Mouse (Mus musculus): ENCODE measurements around the gene Crocc.

Crocc gene

DNA sequence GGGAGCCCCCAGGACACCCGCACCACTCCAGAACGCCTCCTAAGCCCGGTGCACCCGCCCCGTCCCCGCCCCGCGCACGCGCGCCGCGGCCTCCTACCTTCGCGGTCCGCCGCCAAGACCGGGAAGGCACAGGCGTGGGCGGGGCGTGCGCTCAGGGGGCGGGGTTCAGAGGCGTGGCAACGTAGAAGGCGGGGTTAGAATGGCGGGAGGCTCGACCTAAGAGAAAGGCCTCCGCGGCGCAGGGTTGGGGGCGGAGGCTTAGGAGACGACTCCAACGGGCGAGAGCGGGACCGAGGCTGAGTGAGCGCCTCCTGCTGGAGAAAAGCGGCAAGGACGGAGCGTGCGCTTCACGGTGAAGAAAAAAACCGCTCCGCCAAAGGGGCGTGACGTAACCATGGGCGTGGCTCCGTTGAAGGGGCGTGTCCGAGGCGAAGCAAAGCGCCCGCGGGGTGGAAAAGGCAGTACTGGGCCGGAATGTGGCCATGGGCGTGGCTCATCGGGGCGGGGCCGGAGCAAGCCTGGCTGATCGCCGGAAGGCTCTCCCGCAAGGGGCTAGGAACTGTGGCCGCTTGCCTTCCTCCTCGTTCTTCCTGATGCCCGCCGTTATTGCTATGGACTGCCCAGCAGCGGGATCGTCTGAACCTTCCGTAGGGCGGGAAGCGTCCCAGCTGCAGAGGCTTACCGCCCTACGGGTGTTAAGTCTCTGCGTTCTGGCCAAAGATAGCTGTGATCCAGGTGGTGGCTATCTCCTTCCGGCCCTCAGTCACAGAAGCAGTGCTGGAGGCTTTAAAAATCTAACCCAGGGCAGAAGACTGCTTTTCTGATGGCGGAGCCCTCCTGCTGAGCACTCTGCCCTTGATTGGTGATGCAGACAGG, at the start of gene Crocc:
Crocc (minus strand) TSS at position 125 of the 876 bp plus-strand sequence.
- peak; percentile 100 for DNase-seq (ENCODE audit: low spot score)

DNA sequence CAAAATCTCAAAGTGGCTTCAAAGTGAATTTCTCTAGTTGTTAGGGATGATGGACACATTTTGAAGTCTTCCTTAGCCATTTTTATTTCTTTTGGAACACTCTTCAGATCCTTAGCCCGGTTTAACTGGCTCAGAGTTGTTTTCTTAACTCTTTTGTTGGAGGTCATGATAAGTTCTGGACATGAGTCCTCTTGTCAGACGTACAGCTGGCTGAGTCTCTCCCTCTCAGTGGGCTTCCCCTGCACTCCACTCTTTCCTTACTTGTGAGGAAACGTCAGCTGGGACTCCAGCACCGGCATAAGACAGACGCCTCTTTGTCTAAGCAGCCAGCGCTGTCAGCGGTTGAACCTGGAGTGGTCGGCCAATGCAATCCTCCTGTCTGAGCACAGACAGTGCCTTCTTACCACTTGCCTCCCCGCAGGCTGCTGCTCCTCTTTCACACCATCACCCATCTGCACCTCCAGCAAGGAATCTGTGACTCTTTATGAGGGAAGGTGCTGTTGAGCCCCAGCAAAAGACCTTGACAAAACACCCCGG, 47.9 kb upstream of the Crocc start:
- DNase-seq (ENCODE audit: low spot score) = no peak

DNA sequence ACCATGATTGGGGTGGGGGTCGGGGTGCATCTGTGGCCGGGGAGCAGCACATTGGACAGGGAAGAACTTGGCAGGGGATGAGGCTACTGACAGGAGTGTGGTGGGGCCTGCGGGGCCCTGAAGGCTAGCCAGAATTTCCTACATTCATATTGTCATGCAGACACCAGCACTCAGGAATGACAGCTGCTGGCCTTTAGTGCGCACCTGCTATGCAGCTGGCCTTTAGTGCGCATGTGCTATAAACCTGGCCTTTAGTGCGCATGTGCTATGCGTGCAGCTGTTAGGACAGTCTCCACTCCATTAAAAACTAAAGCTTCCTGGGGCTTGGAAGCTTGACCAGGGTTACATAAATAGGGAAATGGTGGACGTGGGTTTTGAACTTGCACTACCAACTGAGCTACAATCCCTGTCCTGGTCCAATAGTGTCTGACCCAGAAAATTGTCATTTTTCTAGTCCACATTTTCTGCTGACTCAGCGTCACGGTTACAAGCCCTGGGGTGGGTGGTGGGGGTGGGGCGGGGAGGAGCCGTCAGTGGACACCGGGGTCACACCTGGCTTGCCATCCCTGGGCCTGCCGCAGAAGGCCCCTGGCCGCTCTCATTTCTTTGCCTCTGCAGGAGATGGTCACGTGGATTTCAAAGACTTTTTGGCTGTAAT, 46.3 kb upstream of the Crocc start:
- no peak for DNase-seq (ENCODE audit: low spot score)

DNA sequence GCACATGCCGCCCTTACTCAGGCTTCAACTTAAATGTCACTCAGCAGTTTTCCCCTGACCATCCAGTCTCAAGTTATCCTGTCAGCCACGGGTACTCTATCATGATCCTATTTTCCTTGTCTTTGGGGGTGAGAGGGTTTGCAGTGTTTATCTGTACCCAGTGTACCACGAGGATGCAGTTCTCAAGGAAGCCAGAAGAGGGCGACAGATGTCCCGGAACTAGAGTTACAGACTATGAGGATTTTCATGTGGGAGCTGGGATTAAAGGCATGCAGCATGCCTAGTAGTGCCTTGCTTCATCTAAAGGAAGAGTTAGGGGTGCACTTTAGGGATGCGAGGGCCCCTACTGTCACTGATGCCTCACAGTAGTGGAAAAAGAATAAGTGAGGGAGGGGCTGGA, 41.5 kb upstream of the Crocc start:
- DNase-seq (ENCODE audit: low spot score) = peak; percentile 38

DNA sequence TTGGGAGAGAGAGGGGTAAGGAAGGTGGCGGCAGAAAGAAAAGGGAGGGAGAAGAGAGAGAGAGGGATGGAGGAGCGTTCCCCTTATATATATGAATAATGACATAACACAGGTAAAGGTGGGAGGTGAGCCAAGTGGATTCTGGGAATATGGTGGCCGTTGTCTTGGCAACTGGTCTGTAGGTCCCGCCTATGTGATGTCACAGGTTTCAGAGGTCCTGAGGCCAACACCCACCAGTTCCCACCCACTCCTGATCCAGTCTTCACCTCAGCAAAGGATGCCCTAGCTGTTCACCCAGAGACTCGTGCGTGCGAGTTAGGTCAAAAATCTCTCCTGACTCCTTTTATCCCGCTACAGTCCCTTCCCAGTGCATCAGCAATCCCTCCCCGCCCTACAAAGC, 40.9 kb upstream of the Crocc start:
- DNase-seq (ENCODE audit: low spot score) = no peak

DNA sequence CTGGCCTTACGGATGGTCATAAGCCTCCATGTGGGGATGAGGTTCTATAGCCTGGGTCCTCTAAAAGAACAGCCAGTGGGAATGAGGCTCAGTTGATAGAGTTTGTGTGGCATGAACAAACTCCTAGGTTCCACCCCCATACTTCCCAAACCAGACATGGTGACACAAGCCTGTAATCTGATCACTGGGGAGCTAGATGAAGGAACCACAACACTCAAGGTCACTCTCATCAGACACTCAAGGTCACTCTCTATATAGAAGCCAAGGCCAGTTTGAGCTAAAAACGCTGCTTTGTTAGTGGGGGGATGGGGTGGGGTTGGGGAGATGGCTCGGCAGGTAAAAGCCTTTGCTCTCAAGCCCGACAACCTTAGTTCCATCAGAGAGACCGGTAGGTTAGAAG, 39.6 kb upstream of the Crocc start:
- DNase-seq (ENCODE audit: low spot score) = no peak

DNA sequence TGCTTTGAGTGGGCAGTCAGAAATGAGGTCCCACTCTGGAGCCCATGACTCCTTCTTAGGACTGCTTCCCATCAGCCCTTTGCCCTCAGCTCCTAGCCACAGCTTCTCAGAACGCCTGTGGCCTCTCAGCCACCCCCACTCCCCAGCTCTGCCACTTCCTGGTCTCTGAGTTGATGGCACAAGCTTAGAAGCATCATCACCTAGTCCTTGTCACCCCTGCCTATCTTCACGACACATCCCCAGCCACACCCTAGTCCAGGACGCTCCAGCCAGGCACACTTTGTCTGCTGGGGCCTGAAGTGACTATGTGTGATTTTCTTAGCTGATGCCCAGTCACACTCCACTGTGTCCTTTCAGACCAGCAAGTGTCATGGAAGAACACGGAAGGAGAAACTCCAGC, 38.6 kb upstream of the Crocc start:
- DNase-seq (ENCODE audit: low spot score) = no peak

DNA sequence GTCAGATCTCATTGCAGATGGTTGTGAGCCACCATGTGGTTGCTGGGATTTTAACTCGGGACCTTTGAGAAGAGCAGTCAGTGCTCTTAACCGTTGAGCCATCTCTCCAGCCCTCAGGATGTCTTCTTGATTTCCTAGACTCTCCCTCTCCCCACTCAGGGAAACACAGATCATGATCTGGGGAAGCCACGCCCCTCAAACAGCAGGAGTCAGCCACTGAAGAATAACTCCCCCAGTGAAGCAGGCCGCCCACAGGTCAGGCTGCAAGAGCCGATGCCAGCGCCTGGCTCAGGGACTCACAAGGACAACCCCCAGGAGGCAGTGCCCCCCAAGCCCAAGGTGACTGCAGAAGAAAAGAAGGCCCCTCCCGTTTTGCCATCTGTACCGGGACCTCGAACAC, 36.4 kb upstream of the Crocc start:
- DNase-seq (ENCODE audit: low spot score) = no peak

DNA sequence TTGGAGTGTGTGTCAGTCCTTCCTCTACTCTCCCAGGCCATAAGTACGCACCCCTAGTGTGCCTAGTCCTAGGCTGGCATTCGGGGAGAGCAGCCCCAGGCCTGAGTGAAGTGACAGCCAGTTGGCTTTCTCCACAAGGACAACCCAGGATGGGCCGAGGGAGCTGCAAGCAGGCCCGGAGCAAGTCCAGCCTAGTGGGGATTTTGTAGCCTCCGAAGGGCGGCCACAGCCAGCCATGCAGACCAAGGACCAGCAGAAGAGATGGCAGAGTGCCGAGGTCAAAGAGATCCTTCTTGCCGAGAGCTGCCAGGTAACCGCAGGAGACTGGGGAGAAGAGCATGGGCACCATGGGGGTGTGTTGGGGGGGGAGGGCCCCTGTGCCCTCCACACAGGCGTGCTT, 34.7 kb upstream of the Crocc start:
- DNase-seq (ENCODE audit: low spot score) = no peak

DNA sequence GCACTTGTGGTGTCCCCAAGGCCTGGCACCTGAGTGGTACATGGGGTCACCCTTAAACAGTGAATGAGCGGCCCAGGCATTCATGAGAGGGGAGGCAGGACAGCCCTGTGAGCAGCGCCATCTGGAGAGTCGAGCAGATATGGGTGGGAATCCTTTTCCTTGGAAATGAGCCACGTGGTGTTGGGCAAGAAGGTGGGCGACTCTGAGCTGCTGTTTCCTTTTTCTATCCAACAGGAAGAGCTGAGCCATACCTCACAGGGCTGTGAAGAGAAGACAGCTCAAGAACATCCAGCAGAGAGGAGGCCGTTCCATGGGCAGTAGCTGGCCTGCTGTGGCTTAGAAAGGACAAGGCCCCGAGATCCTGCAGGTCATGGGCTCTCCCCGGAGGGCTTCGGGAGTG, 28.4 kb upstream of the Crocc start:
- no peak for DNase-seq (ENCODE audit: low spot score)

DNA sequence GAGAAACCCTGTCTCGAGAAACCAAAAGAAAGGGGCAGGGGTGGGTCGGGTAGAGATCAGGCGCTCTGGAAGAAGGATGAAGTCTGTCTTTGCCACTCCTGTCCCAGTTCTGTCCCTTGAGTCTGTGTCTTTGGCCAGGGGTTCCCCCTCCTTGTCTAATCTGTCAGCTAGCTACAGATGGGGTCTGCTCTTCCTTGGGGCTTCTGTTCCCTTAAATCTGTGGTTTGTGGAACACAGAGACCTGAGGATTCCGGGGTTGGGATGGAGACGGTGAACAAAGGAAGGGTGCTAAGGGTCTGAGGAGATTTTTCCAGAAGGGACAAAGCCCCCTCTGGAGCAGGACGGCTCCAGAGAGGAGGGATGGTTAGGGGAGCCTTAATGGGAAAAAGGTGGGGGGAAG, 27.7 kb upstream of the Crocc start, which contains the start of gene Spata21:
Spata21 (plus strand) TSS at position 301 of the 400 bp plus-strand sequence.
- no peak for DNase-seq (ENCODE audit: low spot score)

DNA sequence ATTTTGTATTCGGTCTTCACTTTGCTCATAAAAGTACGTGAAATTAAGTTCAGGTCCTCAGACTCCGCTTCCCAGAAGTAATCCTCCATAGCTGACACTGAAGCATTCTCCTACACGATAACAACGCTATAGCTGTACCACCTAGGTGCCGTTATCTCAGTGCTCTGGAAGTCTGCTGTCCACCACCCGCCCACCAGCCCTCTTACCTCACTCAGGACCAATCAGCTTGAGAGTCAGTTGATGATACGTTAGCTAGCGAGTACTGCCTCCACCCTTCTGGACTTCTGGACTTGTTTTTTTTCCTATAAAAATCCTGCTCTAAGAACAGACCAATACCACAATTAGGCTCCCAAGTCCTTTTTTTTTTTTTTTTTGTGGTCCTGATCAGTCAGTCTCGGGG, 26.5 kb upstream of the Crocc start:
- DNase-seq (ENCODE audit: low spot score) = no peak

DNA sequence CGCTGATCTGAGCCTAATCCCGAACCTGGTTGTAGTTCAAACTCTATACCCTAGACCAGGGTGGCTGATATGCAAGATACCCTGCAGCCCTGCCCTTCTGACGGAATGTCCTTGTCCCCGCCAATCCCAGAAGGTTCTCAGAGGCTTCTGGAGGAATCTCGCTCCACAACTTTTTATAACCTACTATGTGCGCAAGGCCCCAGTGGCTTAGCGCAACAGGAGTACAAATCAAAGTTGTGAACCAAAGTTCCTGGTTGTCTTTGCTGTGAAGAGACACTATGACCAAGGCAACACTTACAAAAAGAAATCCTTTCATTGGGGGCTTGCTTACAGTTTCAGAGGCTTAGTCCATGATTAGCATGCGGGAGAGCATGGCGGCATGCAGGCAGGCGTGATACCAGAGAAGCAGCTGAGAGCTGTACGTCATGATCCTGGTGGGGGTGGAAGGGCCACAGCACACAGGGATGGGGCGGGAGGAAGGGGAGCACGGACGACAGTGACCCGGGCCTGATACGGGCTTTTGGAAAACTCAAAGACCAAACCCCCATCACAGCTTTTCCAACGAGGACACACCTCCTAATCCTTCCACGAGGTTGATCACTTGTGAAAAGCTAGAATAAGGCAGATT, 18.3 kb upstream of the Crocc start:
- no peak for DNase-seq (ENCODE audit: low spot score)

DNA sequence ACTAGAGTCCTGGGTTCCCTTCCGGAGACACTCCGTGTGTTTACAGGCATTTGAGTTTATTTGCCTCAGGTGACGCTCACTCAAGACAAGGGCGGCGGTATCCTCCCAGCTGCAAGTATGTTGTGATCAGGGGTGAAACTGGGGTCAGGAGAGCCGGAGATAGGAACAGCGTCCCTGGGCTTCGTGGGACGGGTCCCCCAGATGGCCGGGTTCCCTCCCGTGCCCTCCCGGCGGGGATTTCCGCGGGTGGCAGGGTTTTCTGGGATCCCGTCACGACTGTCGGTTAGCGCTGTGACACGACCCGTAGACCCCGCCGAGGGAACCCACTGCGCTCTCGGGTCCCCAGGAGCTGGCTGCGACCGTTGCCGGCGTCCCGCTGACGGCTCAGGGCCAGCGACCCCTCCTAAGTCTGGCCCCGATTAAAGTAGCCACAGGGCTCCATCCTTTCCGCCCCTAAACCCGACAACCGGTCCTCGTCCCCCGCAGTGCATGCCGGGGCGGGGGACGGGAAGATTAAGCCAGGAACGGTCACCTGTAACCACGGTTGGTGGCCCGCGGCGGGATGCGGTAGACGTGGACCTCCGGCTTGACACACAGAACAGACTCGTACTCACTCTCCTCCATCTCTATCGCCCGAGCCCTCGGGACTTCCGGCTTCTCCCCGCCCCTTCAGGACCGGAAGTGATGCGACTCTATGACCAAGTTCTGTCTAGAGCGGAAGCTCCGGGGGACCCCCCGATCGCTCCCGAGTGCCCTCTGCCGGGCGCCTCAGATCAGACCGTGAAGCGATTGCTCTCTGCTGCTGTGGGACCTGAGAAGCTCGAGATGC, 17.5 kb upstream of the Crocc start, which contains the start of gene Necap2:
Necap2 (minus strand) TSS at position 677 of the 829 bp plus-strand sequence.
- peak; percentile 93 for DNase-seq (ENCODE audit: low spot score)

DNA sequence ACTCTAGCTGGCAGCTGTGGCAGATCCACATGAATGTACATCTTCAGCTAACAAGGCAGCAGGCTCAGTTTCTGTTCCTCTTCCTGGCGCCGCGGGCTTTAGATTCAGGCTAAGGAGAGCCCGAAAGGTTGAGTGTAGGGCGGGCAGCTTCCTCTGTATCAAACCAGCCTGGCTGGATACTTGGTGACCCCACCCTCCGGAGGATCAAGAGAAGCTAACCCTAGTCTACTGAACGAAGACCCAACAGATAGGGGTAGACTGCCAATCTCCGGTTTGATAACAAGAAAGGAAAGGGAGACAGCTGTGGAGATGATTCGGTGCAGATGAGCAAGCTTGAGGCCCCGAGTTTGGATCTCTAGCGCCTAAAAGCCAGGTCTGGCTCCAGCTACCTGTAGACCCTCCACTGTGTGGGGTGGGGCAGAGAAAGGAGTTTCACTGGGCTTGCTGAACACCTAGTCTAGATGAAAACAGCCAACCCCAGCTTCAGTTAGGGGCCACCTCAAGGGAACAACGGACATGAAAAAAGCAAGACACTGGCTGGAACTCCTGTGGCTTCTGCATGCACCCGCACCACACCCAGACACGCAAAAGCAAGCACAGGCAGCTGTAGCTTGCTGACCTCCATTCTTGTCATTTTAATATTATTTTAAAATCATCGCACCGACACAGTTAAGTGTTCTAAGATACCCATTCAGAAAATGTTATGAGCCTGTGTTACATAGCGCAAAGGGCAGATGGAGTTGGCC, 16.6 kb upstream of the Crocc start:
- no peak for DNase-seq (ENCODE audit: low spot score)

DNA sequence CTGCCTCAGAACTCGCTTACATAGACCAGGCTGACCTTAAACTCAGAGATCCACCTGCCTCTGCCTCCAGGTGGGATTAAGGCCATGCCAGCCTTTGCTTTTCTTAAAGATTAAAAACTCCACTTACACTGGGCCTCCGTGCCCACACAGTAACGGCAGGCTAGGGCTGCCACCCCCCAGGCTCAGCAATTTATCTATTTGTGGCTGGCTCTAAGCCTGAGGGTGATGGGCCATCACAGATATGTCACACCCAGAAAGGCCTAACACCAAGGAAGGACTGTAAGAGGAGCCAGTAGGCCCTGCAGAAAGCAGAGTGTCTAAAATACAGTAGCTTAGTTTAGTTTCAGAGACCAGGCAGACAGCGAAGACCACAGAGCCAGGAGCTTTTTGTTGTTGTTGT, 13.8 kb upstream of the Crocc start:
- no peak for DNase-seq (ENCODE audit: low spot score)

DNA sequence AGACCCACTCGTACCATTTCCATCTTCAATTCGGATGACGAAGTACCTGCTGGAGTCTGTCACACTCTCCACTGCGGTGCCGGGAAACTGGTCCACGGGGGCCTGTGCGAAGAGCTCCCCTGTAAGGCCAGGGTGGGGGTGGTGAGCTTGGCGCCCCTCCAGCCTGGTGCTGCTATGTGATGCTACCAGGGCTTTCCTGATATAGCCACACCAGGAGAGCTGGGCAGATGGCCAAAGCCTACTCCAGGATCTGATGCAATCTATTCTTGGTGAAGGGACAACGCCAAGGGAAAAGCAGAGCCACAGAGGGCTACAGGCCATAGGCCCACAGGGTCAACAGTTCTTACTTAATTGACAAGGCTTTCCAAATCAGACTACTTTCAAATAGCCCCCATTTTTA, 13.3 kb upstream of the Crocc start:
- DNase-seq (ENCODE audit: low spot score) = no peak

DNA sequence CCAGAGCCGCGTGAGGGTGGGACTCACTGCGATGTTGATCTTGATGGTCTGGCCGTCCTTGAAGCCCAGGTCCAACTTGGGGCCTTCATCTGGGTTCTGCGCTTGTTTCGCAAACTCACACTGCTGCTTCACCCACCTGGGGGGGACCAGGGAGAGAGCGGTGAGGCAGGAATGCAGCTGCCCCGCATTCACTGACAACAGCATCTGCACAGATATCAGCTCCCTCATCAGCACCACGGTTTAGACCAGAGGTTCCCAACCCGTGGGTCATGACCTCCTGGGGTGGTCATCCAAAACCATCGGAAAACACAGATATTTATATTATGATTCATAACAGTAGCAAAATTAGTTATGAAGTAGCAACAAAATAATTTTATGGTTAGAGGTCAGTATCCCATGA, 12.2 kb upstream of the Crocc start:
- DNase-seq (ENCODE audit: low spot score) = no peak

DNA sequence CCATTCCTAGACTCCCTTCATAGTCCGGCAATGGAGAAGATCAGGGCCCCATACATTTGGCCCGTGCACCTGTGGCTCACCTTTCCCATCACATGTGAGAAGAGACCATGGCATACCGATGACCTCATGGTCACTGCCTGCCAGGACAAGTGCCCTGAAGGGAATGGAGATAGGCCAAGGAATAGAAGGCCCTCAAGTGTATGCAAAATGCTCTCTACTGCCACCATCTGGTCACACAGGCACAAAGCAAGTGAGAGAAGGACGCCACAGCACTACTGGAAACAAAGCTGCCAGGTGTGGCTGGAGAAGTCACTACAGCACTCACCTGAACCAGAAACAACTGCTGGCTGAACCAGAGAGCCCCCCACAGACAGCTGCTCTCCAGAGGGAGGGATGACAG, 9.4 kb upstream of the Crocc start:
- DNase-seq (ENCODE audit: low spot score) = peak; percentile 48

DNA sequence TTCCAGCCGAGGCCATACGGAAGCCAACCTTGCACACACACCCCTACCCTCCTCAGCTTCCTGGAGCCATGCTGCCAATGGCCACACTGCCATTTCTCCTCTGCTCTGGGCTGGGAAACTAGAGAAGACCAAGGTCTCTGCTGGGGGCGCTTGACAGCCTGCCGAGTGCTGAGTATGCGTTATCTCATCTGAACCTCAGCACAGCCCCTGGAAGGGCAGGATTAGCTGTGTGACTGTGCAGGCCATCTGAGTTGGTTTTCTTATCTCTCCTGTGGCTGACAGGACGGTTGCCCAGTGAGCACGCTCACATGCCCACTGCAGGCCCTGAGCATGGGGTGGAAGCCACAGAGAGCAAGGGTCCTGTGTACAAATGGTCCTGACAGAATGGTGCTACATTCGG, 8.3 kb upstream of the Crocc start:
- DNase-seq (ENCODE audit: low spot score) = no peak

DNA sequence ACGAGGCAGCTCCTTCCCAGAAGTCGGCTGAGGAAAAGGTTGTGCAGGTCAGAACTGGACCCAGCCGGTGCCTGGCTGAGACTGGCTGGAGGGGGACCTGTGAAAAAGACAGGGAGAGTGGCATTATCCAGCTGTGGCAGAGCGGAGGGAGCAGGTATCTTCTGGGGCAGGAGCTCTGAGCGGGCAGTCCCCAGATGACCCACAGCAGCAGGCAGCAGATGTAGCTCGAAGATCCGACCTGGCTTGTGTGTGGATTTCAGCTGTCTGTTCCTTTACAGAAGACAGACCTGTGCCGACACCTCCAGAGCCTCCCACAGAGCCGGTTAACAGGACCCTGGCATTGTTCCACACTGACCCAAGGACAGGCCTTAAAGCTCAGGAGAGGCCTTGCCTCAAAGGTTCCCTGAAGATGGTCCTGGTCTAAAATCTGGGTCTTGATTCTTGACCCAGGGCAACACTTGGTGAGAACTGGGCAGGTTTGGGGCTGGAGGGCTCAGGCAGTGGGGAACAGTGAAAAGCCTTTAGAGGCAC, 7.2 kb upstream of the Crocc start:
- no peak for DNase-seq (ENCODE audit: low spot score)
